Mouse (Mus musculus) limb, embryonic 13.5 days (tissue): ENCODE data around the gene BC051019. TPM values are rescaled to one million over a fixed set of nuclear protein-coding genes. Genes with fewer than 3 reads are reported as not detected.

Experiments
- ATAC-seq: fragments of 200-750 bp; cut with Nextera tagmentation; 2 replicates; pipeline ENCODE4 v1.8.0; 2017; ENCODE audit warnings: low read depth, moderate number of reproducible peaks, moderate TSS enrichment; ENCODE audit not compliant: low FRiP score
- H3K27ac ChIP-seq: fragments of 300-500 bp; sonication (generic); 2 replicates; pipeline ENCODE4 v1.5.1; 2015; ENCODE audit warnings: inconsistent platforms, mild to moderate bottlenecking, moderate library complexity
- H3K27me3 ChIP-seq: fragments of 300-500 bp; sonication (generic); 2 replicates; pipeline ENCODE4 v1.6.1; 2015; ENCODE audit warnings: mild to moderate bottlenecking, inconsistent platforms
- H3K36me3 ChIP-seq: fragments of 300-500 bp; sonication (generic); 2 replicates; pipeline ENCODE4 v1.6.1; 2015; ENCODE audit warnings: inconsistent platforms, mild to moderate bottlenecking, moderate library complexity
- H3K4me1 ChIP-seq: fragments of 300-500 bp; sonication (generic); 2 replicates; pipeline ENCODE4 v1.6.1; 2015; ENCODE audit warnings: inconsistent platforms
- H3K4me2 ChIP-seq: fragments of 300-500 bp; sonication (generic); replicated peaks from 2 replicates; pipeline ENCODE4 v1.6.1; 2015; ENCODE audit warnings: inconsistent platforms, mild to moderate bottlenecking, moderate library complexity
- H3K4me3 ChIP-seq: fragments of 300-500 bp; sonication (generic); 2 replicates; pipeline ENCODE4 v1.5.1; 2015; ENCODE audit warnings: moderate library complexity, mild to moderate bottlenecking, inconsistent platforms
- H3K9ac ChIP-seq: fragments of 300-500 bp; sonication (generic); 2 replicates; pipeline ENCODE4 v1.6.1; 2015; ENCODE audit warnings: mild to moderate bottlenecking, inconsistent platforms
- H3K9me3 ChIP-seq: fragments of 300-500 bp; sonication (generic); 2 replicates; pipeline ENCODE4 v1.6.1; 2016; ENCODE audit warnings: inconsistent platforms
- WGBS: fragments of 180-500 bp; shearing (Covaris S2); methylation state at CpG from one replicate; pipeline ENCODE4 v1.1.7; 2015; 5-methylcytosine and 5-hydroxymethylcytosine counted together
- polyA plus RNA-seq: library from polyadenylated mRNA; unstranded; fragments of >200 nt; fragmentation: Nextera tagmentation; extraction: Ambion mirVana; gene quantifications from 2 replicates; pipeline ENCODE4 v1.2.1, GENCODE M21; 2015

Gene BC051019
- polyA plus RNA-seq = 0.19 TPM in 2 replicates

DNA sequence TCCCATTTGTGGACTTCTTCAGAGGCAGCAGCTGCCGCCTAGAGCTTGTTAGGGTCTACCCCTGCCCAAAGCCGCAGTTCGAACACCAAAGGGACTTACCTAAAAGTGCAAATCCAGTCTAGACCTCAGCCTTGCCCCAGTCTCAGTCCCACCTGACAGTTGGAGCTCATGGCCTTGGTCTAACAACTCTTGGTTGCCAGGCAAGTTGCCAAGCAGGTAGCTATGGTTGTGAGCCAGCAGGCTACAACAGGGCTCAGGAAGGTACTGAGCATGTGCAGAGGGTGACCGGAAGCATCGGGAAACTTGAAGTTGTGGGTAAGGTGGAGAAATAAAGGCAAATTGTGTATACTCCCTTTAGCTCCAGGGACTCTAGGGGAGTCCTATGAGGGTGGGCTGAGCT is at the start of gene BC051019:
Gene BC051019, minus strand, starts transcription at position 154 of the 400 bp plus-strand sequence.
- Histone ChIP-seq H3K4me2 (no peak within 1 kb of the TSS), H3K9me3 (no peaks in the 10 kb centered on the region; the same call in 1 of the 2 replicates), H3K9ac (no peak within 1 kb of the TSS), H3K4me3 (no peak within 1 kb of the TSS), H3K27me3 (no peaks in the 10 kb centered on the region), H3K27ac (no peak within 1 kb of the TSS), H3K4me1 (no peaks in the 10 kb centered on the region), H3K36me3 (no peaks in the 10 kb centered on the region)
- WGBS = 88% methylated on average over 5 of the region's 5 CpGs
- no peak for ATAC-seq

DNA sequence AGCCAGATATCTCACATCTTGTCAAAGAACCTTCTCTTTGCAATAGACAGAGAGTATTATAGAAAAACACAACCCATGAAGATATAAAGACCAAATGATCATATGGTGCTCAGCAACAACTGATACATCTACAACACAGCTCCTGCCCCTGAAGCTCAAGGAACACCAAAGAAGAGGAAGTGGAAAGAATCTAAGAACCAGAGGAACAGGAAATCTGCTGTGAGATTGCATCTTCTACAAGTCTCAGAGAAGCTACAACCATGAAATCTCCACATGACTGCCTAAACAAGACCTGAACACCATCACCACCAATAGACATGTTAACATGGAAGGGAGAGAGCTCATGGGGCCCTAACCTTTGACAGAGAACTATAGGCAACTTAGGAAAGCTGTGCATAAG is 48.6 kb upstream of the BC051019 start:
- no peaks in the 10 kb centered on the region for H3K4me1 ChIP-seq
- ATAC-seq = no peak
- no peak overlapping the region for H3K4me2 ChIP-seq

DNA sequence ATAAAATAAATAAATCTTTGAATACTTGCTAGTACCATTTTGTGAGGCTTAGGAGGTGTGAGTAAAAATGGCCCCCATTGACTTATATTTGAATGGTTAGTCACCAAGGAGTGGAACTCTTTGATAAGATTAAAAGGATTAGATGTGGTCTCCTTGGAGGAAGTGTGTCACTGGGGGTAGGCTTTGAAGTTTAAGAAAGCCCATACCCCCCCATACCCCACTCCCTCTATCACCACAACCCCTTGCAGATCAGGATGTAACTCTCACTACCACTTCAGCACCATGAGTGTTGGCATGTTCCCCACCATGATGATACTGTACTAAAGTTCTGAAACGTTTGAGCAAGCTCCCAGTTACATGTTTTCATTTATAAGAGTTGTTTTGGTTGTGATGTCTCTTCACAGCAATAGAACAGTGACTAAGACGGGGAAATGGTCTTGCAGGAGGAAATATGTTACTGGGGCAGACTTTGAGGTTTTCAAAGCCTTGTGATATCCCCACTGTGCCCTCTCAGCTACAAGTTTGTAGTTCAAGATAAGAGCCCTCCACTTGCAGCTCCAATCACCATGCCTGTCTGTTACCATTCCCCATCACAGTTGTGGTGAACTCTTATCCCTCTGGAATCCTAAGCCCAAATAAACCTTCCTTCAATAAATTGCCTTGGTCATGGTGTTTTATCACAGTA is 45.2 kb upstream of the BC051019 start:
- no peak overlapping the region for H3K4me3 ChIP-seq
- no peak overlapping the region for H3K4me2 ChIP-seq
- no peak for ATAC-seq
- H3K9ac ChIP-seq = no peak overlapping the region
- no peak overlapping the region for H3K27ac ChIP-seq
- no peaks in the 10 kb centered on the region for H3K9me3 ChIP-seq
- H3K36me3 ChIP-seq = no peaks in the 10 kb centered on the region
- no peaks in the 10 kb centered on the region for H3K4me1 ChIP-seq
- H3K27me3 ChIP-seq = no peaks in the 10 kb centered on the region
- 42% methylated on average over 2 of the region's 2 CpGs for WGBS

More for the DNA sequence above, 48.6 kb upstream of the BC051019 start:
- Histone ChIP-seq H3K4me3 (no peak overlapping the region), H3K27me3 (peaks cover 3% of the 10 kb centered on the region; the same call in 1 of the 2 replicates), H3K9ac (no peak overlapping the region), H3K36me3 (no peaks in the 10 kb centered on the region), H3K27ac (no peak overlapping the region), H3K9me3 (no peaks in the 10 kb centered on the region)

DNA sequence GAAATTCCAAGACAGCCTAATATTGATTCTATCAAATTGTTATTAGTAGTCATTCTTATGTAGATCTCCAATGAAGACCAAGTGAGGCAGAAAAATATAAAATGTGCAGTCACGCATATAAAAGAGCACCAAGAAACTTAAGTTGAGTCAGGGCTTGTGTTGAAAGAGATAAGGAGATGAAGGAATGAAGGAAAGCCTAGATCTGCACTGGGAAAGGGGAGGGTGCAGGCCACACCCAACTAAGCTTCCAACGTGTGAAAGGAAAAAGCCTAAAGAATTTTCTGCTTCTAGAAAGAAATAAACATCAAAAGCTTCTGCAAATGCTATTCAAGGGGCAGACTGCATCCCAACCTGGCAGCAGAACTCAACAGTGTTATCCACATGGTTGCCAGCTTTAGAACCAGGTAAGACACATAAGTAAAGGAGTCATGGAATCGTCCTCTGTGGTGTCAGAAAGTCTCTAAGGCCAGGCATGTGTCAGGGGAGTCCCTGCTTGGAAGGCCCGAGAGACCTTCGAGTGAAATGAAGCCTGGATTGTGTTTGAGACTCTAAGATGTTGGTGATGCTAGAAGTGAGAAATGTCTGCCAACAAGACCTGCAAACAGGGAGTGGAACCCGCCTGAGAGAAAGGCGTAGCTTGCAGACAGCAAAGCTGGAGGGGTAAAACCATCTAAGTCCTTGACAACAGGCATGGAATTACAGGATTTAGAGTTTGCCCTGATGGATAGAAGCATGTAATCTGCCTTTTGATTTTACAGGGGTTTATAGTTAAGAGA is 44.1 kb upstream of the BC051019 start:
- Histone ChIP-seq H3K4me2 (no peak overlapping the region), H3K36me3 (no peaks in the 10 kb centered on the region), H3K9ac (no peak overlapping the region), H3K9me3 (no peaks in the 10 kb centered on the region), H3K4me3 (no peak overlapping the region), H3K4me1 (no peaks in the 10 kb centered on the region), H3K27me3 (no peaks in the 10 kb centered on the region), H3K27ac (no peak overlapping the region)
- 80% methylated on average over 7 of the region's 7 CpGs for WGBS
- ATAC-seq = no peak

DNA sequence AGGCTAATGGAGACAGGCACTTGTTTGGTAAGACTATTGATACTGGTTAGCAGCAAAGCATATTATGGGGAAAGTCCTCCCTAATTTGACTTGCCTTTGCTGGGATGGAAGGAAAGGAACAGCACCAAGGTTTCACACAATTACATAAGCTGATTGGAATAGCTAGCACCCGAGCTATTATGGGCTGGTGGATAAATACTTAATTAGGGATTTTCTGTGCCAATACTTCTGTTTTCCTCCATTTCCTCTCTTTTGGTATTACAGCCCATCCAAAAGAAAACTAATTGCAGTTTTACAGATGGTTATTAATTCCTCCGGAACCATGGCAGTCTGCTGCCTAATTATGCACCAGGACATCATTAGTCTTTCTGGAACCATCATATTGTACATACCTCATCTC is 40.4 kb upstream of the BC051019 start:
- 66% methylated on average over 2 of the region's 2 CpGs for whole genome bisulfite sequencing

DNA sequence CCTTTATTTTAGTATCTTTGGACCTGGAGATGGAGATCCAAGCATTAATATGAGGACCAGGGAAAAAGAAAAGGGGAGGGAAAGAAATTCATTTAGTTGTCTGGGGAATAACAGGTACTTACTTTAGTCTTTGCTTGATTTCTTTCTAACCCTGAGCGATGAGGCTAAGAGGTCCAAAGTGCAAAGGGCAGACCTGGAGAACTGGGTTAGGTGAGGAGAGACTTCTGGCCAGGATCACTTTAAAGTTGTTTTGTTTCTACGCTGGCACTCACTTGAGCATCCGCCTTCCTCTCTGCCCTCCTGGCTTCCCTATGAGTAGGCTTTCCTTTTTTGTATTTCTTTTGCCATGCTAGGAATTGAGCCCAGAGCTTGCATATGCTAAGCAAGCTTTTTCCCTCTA is 32.6 kb upstream of the BC051019 start:
- no peak overlapping the region for H3K4me2 ChIP-seq
- H3K27me3 ChIP-seq = no peaks in the 10 kb centered on the region
- no peak overlapping the region for H3K4me3 ChIP-seq
- ATAC-seq = no peak
- no peak overlapping the region for H3K27ac ChIP-seq
- H3K9me3 ChIP-seq = no peaks in the 10 kb centered on the region
- H3K9ac ChIP-seq = no peak overlapping the region
- WGBS = 91% methylated on average over 3 of the region's 3 CpGs
- H3K36me3 ChIP-seq = no peaks in the 10 kb centered on the region
- peaks cover 13% of the 10 kb centered on the region for H3K4me1 ChIP-seq

More for the DNA sequence above, 40.4 kb upstream of the BC051019 start:
- no peak overlapping the region for H3K27ac ChIP-seq
- no peaks in the 10 kb centered on the region for H3K36me3 ChIP-seq
- H3K4me2 ChIP-seq = no peak overlapping the region
- no peak overlapping the region for H3K9ac ChIP-seq
- H3K27me3 ChIP-seq = no peaks in the 10 kb centered on the region
- H3K9me3 ChIP-seq = no peaks in the 10 kb centered on the region
- H3K4me3 ChIP-seq = no peak overlapping the region
- no peak for ATAC-seq
- no peaks in the 10 kb centered on the region for H3K4me1 ChIP-seq

DNA sequence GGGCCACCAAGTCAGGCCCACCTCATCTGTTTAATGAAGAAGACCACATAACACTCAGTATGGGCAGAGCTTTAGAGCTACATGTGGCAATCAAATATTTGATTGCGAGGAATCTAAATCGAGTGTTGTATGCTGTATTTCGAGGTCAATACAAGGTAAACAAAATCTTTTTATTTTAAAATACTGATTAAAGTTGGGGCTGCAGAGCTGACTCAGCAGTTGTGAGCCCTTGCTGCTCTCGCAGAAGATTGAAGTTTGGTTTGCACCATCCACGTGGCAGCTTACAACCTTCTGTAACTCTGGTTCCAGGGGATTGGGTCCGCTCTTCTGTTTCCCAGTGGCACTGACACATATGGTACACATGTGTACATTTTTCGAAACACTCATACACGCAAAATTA is 30.4 kb upstream of the BC051019 start:
- no peaks in the 10 kb centered on the region for H3K9me3 ChIP-seq
- H3K27me3 ChIP-seq = no peaks in the 10 kb centered on the region
- no peak overlapping the region for H3K4me3 ChIP-seq
- 82% methylated on average over 8 of the region's 8 CpGs for WGBS
- no peak overlapping the region for H3K27ac ChIP-seq
- ATAC-seq = no peak
- H3K36me3 ChIP-seq = no peaks in the 10 kb centered on the region
- H3K4me2 ChIP-seq = no peak overlapping the region
- no peak overlapping the region for H3K9ac ChIP-seq
- H3K4me1 ChIP-seq = peaks cover 16% of the 10 kb centered on the region

DNA sequence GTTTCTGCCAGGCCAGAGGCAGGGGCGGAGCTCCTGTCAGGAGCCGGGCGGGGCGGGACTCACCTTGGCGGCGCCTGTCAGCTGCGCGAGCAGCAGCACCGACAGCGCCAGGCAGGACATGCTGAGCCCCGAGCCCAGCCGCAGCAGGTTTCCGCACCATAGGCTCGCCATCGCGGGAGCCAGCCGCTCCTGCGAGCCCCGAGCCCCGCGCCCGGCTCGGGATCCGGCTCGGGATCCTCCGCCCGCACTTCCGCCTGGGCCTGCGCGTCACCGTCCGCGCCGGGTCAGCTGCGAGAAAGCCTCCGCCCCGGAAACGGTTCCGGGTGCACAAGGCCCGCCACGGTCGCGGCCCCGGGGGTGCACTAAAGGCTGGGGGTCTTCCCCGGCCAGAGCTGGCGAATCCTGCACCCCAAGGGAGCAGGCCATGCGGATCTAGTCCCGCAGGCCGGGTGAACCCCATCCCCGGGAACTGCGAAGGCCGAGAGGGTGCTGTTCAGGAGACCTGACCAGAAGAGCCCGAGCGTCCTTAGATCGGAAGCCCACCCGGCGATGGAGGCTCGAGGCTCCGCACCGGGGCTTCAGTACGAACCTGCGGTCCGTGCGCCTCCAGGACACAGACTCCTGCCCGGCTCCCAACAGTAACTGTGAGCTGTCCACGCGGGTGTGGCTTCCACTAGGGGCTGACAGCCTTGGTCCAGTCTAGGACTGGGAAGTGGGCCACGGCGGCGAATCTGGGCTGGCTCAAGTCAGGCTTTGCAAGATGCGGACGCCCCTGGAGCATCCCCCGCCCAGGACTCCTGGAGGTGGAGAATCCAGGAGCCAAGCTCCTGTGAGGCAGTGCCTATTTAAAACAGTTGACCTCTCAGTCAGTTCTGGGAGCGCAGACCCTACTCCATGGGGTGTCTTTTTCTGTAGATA is 28.6 kb upstream of the BC051019 start, which contains the start of gene Tmem9b:
Gene Tmem9b, minus strand, starts transcription at position 868 of the 918 bp plus-strand sequence.
- Histone ChIP-seq H3K9ac (peak within 1 kb of the TSS; percentile 91), H3K4me3 (peak within 1 kb of the TSS; percentile 88), H3K36me3 (no peaks in the 10 kb centered on the region), H3K27me3 (no peaks in the 10 kb centered on the region), H3K4me2 (peak within 1 kb of the TSS; percentile 91), H3K27ac (peak within 1 kb of the TSS; percentile 72), H3K4me1 (peaks cover 16% of the 10 kb centered on the region), H3K9me3 (no peaks in the 10 kb centered on the region)
- peak; percentile 89 for ATAC-seq
- WGBS = under 1% methylated on average over 70 of the region's 74 CpGs

DNA sequence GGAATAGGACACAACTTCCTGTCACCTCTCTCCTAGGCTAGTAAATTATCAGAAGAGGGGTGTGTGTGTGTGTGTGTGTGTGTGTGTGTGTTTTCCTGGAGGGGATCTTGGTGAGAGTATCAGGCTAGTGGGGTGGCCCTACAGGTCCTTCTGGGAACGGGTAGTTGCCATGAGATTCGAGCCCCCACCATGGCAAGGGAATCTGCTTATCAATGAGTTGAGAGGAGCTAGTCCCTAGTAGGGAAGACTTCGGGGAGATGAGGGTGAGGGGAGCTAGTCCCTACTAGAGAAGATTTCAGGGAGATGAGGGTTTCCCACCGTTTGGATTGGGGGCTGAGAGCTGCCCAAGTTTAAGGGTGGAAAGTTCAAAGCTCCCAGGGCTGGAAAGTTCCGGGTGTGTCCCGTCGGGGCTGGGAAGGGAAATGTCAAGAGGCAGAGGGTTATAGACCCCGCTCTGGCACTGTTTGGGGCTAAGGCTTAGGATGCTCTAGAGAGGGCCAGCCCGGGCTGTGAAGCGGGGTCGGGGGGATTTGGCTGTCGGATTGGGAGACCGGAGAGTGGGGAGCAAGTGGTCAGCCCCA is 27.9 kb upstream of the BC051019 start:
- H3K27me3 ChIP-seq = no peaks in the 10 kb centered on the region
- peak overlapping the region; percentile 72; the same call in 1 of the 2 replicates for H3K27ac ChIP-seq
- peaks cover 16% of the 10 kb centered on the region for H3K4me1 ChIP-seq
- H3K4me2 ChIP-seq = peak overlapping the region; percentile 91
- H3K9me3 ChIP-seq = no peaks in the 10 kb centered on the region
- no peak; the same call in 1 of the 2 replicates for ATAC-seq
- 0 out of 2 replicates have a peak, but pooled peaks cover under 1% of the 10 kb centered on the region for H3K36me3 ChIP-seq
- H3K9ac ChIP-seq = peak overlapping the region; percentile 91
- peak overlapping the region; percentile 88 for H3K4me3 ChIP-seq
- 5% methylated on average over 13 of the region's 13 CpGs for WGBS

DNA sequence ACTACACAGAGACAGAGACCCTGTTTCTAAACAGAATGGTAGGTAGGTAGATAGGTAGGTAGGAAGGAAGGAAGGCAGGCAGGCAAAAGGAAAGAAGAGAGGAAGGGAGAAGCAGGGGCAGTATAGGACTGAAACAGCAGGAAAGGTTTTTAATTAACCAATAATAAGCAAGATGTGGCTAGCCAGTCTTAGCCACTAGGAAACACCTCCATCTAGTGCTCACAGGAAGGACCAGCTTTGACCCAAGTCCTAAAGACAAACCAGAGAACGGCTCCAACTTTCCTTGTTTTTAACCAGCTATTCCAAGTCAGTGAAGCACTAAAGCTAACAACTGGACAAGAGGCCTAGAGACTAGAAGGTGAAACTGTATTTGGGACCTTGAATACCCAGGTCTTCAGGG is 24.1 kb upstream of the BC051019 start:
- 58% methylated on average over 1 of the region's 1 CpGs for WGBS
- no peak overlapping the region for H3K4me2 ChIP-seq
- peaks cover 30% of the 10 kb centered on the region for H3K36me3 ChIP-seq
- no peaks in the 10 kb centered on the region for H3K27me3 ChIP-seq
- no peak for ATAC-seq
- no peak overlapping the region for H3K9ac ChIP-seq
- peaks cover 7% of the 10 kb centered on the region for H3K4me1 ChIP-seq
- H3K9me3 ChIP-seq = no peaks in the 10 kb centered on the region
- H3K27ac ChIP-seq = no peak overlapping the region
- H3K4me3 ChIP-seq = no peak overlapping the region

DNA sequence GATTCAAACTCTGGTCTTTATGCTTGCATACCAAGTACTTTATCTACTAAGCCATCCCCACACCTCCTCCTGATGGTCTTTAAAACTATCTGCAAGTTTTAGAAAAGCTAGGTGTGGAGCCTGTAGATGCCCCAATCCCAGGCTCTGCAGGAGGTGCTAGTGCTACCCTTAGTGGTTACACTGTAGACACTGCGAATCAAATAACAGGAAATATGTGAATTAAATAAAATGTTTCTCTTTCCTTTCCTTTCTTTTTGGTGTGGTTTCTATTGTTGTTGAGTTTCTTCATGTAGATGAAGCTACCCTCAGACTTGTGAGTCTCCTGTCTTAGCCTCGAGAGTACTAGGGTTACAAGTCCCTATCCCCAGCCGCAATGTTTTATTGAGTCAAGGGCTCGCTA is 18.1 kb upstream of the BC051019 start:
- Histone ChIP-seq H3K4me3 (no peak overlapping the region), H3K9ac (no peak overlapping the region), H3K9me3 (no peaks in the 10 kb centered on the region), H3K4me2 (no peak overlapping the region), H3K27ac (no peak overlapping the region), H3K27me3 (no peaks in the 10 kb centered on the region), H3K4me1 (no peaks in the 10 kb centered on the region), H3K36me3 (peaks cover 44% of the 10 kb centered on the region)
- no peak for ATAC-seq
- 81% methylated on average over 4 of the region's 4 CpGs for WGBS
